Mouse (Mus musculus): ENCODE measurements around the gene Nxph3. TPM values are rescaled to one million over a fixed set of nuclear protein-coding genes. Genes with fewer than 3 reads are reported as not detected.
A peak's percentile ranks its signal among the peaks of the same experiment; 100 is the strongest.

The Nxph3 gene
- 0.18 and 0.28 TPM in 2 replicates for polyA plus RNA-seq (2014; fragmentation: Nextera tagmentation; extraction: Ambion mirVana)

DNA sequence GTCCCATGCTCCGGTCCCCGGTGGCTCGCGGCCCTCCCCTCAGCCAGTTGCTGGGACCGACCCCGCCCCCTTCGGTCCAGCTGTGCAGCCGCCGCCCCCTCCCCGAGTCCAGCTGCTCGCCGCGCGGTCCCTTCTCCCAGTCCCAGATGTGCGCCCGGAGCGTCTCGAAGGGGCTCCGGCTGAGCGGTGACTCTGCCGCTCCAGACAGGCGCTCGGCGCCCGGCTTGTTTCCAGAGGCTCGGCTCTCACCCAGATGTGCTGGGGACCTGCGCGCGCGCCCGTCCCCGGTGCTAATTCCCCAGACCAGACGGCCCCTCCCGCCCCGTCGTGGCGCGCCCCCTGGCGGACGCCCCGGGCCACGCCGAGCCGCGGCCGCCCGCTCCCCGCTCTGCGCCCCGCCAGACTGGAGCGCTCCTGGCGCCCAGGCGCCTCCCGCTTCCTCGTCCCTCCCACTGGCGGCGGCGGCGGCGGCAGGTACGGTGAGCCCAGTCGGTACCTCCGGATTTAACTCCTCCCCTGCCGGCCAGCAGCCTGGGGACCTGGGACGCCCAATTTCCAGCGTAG is at the start of gene Nxph3:
TSS of gene Nxph3 (minus strand) at position 273 of the 564 bp plus-strand sequence.
- no peaks in the 10 kb centered on the region for H3K9me3 ChIP-seq (ENCODE audit: low read depth, low read length)
- peak; percentile 66 for DNase-seq
- H3K4me2 ChIP-seq = peak within 1 kb of the TSS; percentile 96
- H3K9ac ChIP-seq = peak within 1 kb of the TSS; percentile 44
- peak; percentile 36 for TF ChIP-seq CTCF (IDR thresholded peaks at IDR 0.05; ENCODE audit: low read depth)
- no peak within 1 kb of the TSS for H3K27ac ChIP-seq (ENCODE audit: low read depth)
- peaks cover 60% of the 10 kb centered on the region for H3K27me3 ChIP-seq (ENCODE audit: insufficient read depth, low read length)
- under 1% methylated on average over 66 of the region's 66 CpGs for whole genome bisulfite sequencing
- H3K4me1 ChIP-seq (ENCODE audit: insufficient read depth) = peaks cover 4% of the 10 kb centered on the region; the same call in 1 of the 2 replicates
- ATAC-seq (ENCODE audit: insufficient read depth) = peak; percentile 62
- H3K36me3 ChIP-seq (ENCODE audit: insufficient read depth) = no peaks in the 10 kb centered on the region
- H3K4me3 ChIP-seq (ENCODE audit: low read depth, low read length) = peak within 1 kb of the TSS; percentile 50

DNA sequence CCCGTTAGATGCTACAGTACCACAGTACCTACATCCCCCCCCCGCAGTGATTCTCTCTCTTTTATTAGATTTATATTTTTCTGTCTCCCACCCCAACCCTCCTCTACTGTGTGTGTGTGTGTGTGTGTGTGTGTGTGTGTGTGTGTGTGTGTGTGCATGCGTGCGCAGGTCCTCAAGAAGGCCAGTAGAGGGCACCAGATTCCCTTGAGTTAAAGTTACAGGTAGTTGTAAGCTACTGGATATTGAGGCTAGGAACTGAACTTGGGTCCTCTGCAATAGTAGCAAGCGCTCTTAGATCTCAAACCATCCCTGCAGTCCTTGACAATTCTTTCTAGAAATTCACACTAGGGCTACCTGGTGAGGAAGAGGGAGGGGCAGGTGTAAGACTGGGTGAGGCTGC is 49.5 kb upstream of the Nxph3 start:
- ATAC-seq (ENCODE audit: insufficient read depth) (no peak), DNase-seq (no peak)
- WGBS = 95% methylated on average over 5 of the region's 5 CpGs
- no peak overlapping the region for H3K4me3 ChIP-seq (ENCODE audit: low read depth, low read length)
- H3K27ac ChIP-seq (ENCODE audit: low read depth) = no peak overlapping the region
- H3K27me3 ChIP-seq (ENCODE audit: insufficient read depth, low read length) = no peaks in the 10 kb centered on the region
- no peak overlapping the region for H3K4me2 ChIP-seq
- peaks cover 13% of the 10 kb centered on the region; the same call in 1 of the 2 replicates for H3K4me1 ChIP-seq (ENCODE audit: insufficient read depth)
- no peaks in the 10 kb centered on the region for H3K36me3 ChIP-seq (ENCODE audit: insufficient read depth)
- TF ChIP-seq CTCF (IDR thresholded peaks at IDR 0.05; ENCODE audit: low read depth) = no peak
- no peaks in the 10 kb centered on the region for H3K9me3 ChIP-seq (ENCODE audit: low read depth, low read length)
- no peak overlapping the region for H3K9ac ChIP-seq

- DNase-seq (no peak), ATAC-seq (ENCODE audit: insufficient read depth) (no peak)
- no peak for TF ChIP-seq CTCF (IDR thresholded peaks at IDR 0.05; ENCODE audit: low read depth)
- H3K36me3 ChIP-seq (ENCODE audit: insufficient read depth) = no peaks in the 10 kb centered on the region
- 49% methylated on average over 3 of the region's 3 CpGs for WGBS
- no peaks in the 10 kb centered on the region for H3K27me3 ChIP-seq (ENCODE audit: insufficient read depth, low read length)
- H3K9me3 ChIP-seq (ENCODE audit: low read depth, low read length) = no peaks in the 10 kb centered on the region
- H3K4me3 ChIP-seq (ENCODE audit: low read depth, low read length) = no peak overlapping the region
- no peak overlapping the region for H3K27ac ChIP-seq (ENCODE audit: low read depth)
- H3K4me1 ChIP-seq (ENCODE audit: insufficient read depth) = no peaks in the 10 kb centered on the region
- no peak overlapping the region for H3K4me2 ChIP-seq
- H3K9ac ChIP-seq = no peak overlapping the region
These were observed 46.4 kb upstream of the Nxph3 start for GRCm38 (mm10) chr11:95560773-95561172.

DNA sequence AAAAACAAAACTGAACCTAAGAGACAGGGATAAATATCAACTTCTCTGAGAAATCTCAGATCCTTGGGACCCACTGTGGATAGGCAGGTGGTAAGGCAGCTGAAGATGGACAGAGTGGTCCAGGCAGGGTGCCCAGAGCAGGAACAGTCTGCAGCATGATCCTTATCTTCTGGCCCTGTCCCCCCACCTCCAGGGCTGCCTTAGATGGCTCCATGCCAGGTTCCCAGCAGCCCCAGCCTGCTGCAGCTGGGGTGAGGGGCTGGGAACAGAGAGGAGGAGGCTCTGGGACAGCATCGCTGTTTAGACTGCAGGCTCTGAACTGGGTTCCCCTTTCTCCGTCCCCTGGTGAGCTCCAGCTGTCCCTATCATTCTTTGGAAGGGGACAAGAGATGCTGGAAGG is 45.4 kb upstream of the Nxph3 start:
- WGBS = 39% methylated on average over 2 of the region's 2 CpGs
- no peak overlapping the region for H3K4me2 ChIP-seq
- H3K4me3 ChIP-seq (ENCODE audit: low read depth, low read length) = no peak overlapping the region
- H3K27me3 ChIP-seq (ENCODE audit: insufficient read depth, low read length) = no peaks in the 10 kb centered on the region
- TF ChIP-seq CTCF (IDR thresholded peaks at IDR 0.05; ENCODE audit: low read depth) = no peak
- H3K36me3 ChIP-seq (ENCODE audit: insufficient read depth) = no peaks in the 10 kb centered on the region
- no peaks in the 10 kb centered on the region for H3K4me1 ChIP-seq (ENCODE audit: insufficient read depth)
- DNase-seq (no peak), ATAC-seq (ENCODE audit: insufficient read depth) (peak; percentile 54; the same call in 1 of the 2 replicates)
- no peak overlapping the region for H3K27ac ChIP-seq (ENCODE audit: low read depth)
- no peak overlapping the region for H3K9ac ChIP-seq
- no peaks in the 10 kb centered on the region for H3K9me3 ChIP-seq (ENCODE audit: low read depth, low read length)

DNA sequence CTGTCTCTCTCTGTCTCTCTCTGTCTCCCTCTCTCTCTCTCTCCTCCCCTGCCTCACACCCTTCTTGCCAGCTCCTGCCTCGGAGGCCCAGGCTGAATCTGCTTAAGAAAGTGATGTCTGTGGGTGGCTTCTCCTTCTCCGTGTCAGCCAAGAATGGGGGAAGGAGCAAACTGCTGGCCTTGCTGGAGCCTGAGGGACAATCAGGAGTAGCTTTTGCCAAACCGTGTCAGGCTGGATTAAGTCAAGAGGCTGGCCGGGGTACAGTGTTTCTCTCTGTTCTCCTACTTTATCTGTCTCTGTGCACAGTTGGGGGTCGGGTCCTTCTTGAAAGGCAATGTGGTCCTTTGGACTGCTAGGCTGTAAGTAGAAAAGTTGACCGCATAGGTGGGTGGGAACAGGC is 43.3 kb upstream of the Nxph3 start:
- no peak for TF ChIP-seq CTCF (IDR thresholded peaks at IDR 0.05; ENCODE audit: low read depth)

GRCm38 (mm10) chr11:95557032-95557431 is 42.7 kb upstream of the Nxph3 start:
- Histone ChIP-seq H3K9ac (no peak overlapping the region), H3K4me1 (ENCODE audit: insufficient read depth) (no peaks in the 10 kb centered on the region), H3K27ac (ENCODE audit: low read depth) (no peak overlapping the region), H3K4me3 (ENCODE audit: low read depth, low read length) (no peak overlapping the region), H3K36me3 (ENCODE audit: insufficient read depth) (no peaks in the 10 kb centered on the region), H3K4me2 (no peak overlapping the region), H3K27me3 (ENCODE audit: insufficient read depth, low read length) (no peaks in the 10 kb centered on the region), H3K9me3 (ENCODE audit: low read depth, low read length) (no peaks in the 10 kb centered on the region)
- ATAC-seq (ENCODE audit: insufficient read depth) (no peak), DNase-seq (no peak)
- WGBS = 78% methylated on average over 6 of the region's 6 CpGs
- no peak for TF ChIP-seq CTCF (IDR thresholded peaks at IDR 0.05; ENCODE audit: low read depth)

More for the DNA sequence above, 43.3 kb upstream of the Nxph3 start:
- DNase-seq = no peak
- Histone ChIP-seq H3K4me3 (ENCODE audit: low read depth, low read length) (no peak overlapping the region), H3K9ac (no peak overlapping the region), H3K9me3 (ENCODE audit: low read depth, low read length) (no peaks in the 10 kb centered on the region), H3K4me1 (ENCODE audit: insufficient read depth) (no peaks in the 10 kb centered on the region), H3K36me3 (ENCODE audit: insufficient read depth) (no peaks in the 10 kb centered on the region), H3K27me3 (ENCODE audit: insufficient read depth, low read length) (no peaks in the 10 kb centered on the region), H3K4me2 (no peak overlapping the region), H3K27ac (ENCODE audit: low read depth) (no peak overlapping the region)
- WGBS = 28% methylated on average over 6 of the region's 6 CpGs
- ATAC-seq (ENCODE audit: insufficient read depth) = no peak

- 61% methylated on average over 8 of the region's 8 CpGs for WGBS
- H3K36me3 ChIP-seq (ENCODE audit: insufficient read depth) = no peaks in the 10 kb centered on the region
- DNase-seq (no peak), ATAC-seq (ENCODE audit: insufficient read depth) (no peak)
- no peak overlapping the region for H3K4me3 ChIP-seq (ENCODE audit: low read depth, low read length)
- H3K27me3 ChIP-seq (ENCODE audit: insufficient read depth, low read length) = no peaks in the 10 kb centered on the region
- no peak overlapping the region for H3K9ac ChIP-seq
- H3K4me1 ChIP-seq (ENCODE audit: insufficient read depth) = no peaks in the 10 kb centered on the region
- no peaks in the 10 kb centered on the region for H3K9me3 ChIP-seq (ENCODE audit: low read depth, low read length)
- H3K4me2 ChIP-seq = no peak overlapping the region
- H3K27ac ChIP-seq (ENCODE audit: low read depth) = no peak overlapping the region
- no peak for TF ChIP-seq CTCF (IDR thresholded peaks at IDR 0.05; ENCODE audit: low read depth)
These were observed 40.9 kb upstream of the Nxph3 start for GRCm38 (mm10) chr11:95555279-95555678.

All from lung, embryonic 14.5 days (tissue).